Mouse (Mus musculus): ENCODE data around the gene Shkbp1. TPM values are rescaled to one million over a fixed set of nuclear protein-coding genes. Genes with fewer than 3 reads are reported as not detected.

Gene Shkbp1
- polyA plus RNA-seq, 1 experiment from 2014 or later = 47.4 TPM

GRCm38 (mm10) chr7:27339519-27339918 lies 16.3 kb downstream of the Shkbp1 start:
- WGBS = 19% methylated on average over 7 of the region's 7 CpGs
- Histone ChIP-seq H3K4me2 (ENCODE audit: low read length) (peak overlapping the region; percentile 53), H3K36me3 (ENCODE audit: control insufficient read depth, insufficient read depth, low read length) (0 out of 2 replicates have a peak, but pooled peaks cover 3% of the 10 kb centered on the region), H3K9ac (ENCODE audit: low read depth, low read length) (peak overlapping the region; percentile 23), H3K27ac (ENCODE audit: low read length) (peak overlapping the region; percentile 72), H3K9me3 (replicated peaks; ENCODE audit: control insufficient read depth, low read length, poor library complexity, severe bottlenecking) (no peaks in the 10 kb centered on the region), H3K27me3 (ENCODE audit: control insufficient read depth, insufficient read depth, low read depth, low read length) (peaks cover 22% of the 10 kb centered on the region), H3K4me3 (ENCODE audit: low read depth, low read length) (peak overlapping the region; percentile 36), H3K4me1 (ENCODE audit: control insufficient read depth, insufficient read depth, low read length) (peaks cover 35% of the 10 kb centered on the region)
- peak; percentile 55 for ATAC-seq

GRCm38 (mm10) chr7:27339114-27339513 lies 16.7 kb downstream of the Shkbp1 start:
- Histone ChIP-seq H3K27me3 (ENCODE audit: control insufficient read depth, insufficient read depth, low read depth, low read length) (peaks cover 26% of the 10 kb centered on the region), H3K9me3 (replicated peaks; ENCODE audit: control insufficient read depth, low read length, poor library complexity, severe bottlenecking) (no peaks in the 10 kb centered on the region), H3K4me3 (ENCODE audit: low read depth, low read length) (peak overlapping the region; percentile 36), H3K27ac (ENCODE audit: low read length) (peak overlapping the region; percentile 72), H3K4me1 (ENCODE audit: control insufficient read depth, insufficient read depth, low read length) (peaks cover 35% of the 10 kb centered on the region), H3K4me2 (ENCODE audit: low read length) (peak overlapping the region; percentile 53), H3K36me3 (ENCODE audit: control insufficient read depth, insufficient read depth, low read length) (0 out of 2 replicates have a peak, but pooled peaks cover 3% of the 10 kb centered on the region), H3K9ac (ENCODE audit: low read depth, low read length) (peak overlapping the region; percentile 23)
- peak; percentile 26 for ATAC-seq
- 53% methylated on average over 4 of the region's 4 CpGs for WGBS

- Histone ChIP-seq H3K27me3 (ENCODE audit: control insufficient read depth, insufficient read depth, low read depth, low read length) (peaks cover 43% of the 10 kb centered on the region), H3K9ac (ENCODE audit: low read depth, low read length) (peak within 1 kb of the TSS; percentile 53), H3K4me2 (ENCODE audit: low read length) (peak within 1 kb of the TSS; percentile 60), H3K27ac (ENCODE audit: low read length) (no peak within 1 kb of the TSS), H3K4me3 (ENCODE audit: low read depth, low read length) (peak within 1 kb of the TSS; percentile 29), H3K36me3 (ENCODE audit: control insufficient read depth, insufficient read depth, low read length) (no peaks in the 10 kb centered on the region), H3K9me3 (replicated peaks; ENCODE audit: control insufficient read depth, low read length, poor library complexity, severe bottlenecking) (no peaks in the 10 kb centered on the region; the same call in 1 of the 2 replicates), H3K4me1 (ENCODE audit: control insufficient read depth, insufficient read depth, low read length) (peaks cover 51% of the 10 kb centered on the region)
- 2% methylated on average over 36 of the region's 36 CpGs for WGBS
- no peak for ATAC-seq
Measured at GRCm38 (mm10) chr7:27337175-27337853, 18.5 kb downstream of the Shkbp1 start, which contains the start of gene Ltbp4. Gene Ltbp4, minus strand, starts transcription at chr7:27337692.

- ATAC-seq = peak; percentile 78
- no peaks in the 10 kb centered on the region for H3K36me3 ChIP-seq (ENCODE audit: control insufficient read depth, insufficient read depth, low read length)
- H3K9me3 ChIP-seq (replicated peaks; ENCODE audit: control insufficient read depth, low read length, poor library complexity, severe bottlenecking) = no peaks in the 10 kb centered on the region; the same call in 1 of the 2 replicates
- H3K4me1 ChIP-seq (ENCODE audit: control insufficient read depth, insufficient read depth, low read length) = peaks cover 52% of the 10 kb centered on the region
- WGBS = 1% methylated on average over 47 of the region's 47 CpGs
- no peak overlapping the region for H3K27ac ChIP-seq (ENCODE audit: low read length)
- H3K4me2 ChIP-seq (ENCODE audit: low read length) = peak overlapping the region; percentile 60
- peaks cover 55% of the 10 kb centered on the region for H3K27me3 ChIP-seq (ENCODE audit: control insufficient read depth, insufficient read depth, low read depth, low read length)
- H3K9ac ChIP-seq (ENCODE audit: low read depth, low read length) = peak overlapping the region; percentile 38; the same call in 1 of the 2 replicates
- peak overlapping the region; percentile 29 for H3K4me3 ChIP-seq (ENCODE audit: low read depth, low read length)
Measured at GRCm38 (mm10) chr7:27335928-27336823, 19.6 kb downstream of the Shkbp1 start.

GRCm38 (mm10) chr7:27335011-27335720 lies 20.7 kb downstream of the Shkbp1 start:
- no peak overlapping the region for H3K4me3 ChIP-seq (ENCODE audit: low read depth, low read length)
- H3K4me1 ChIP-seq (ENCODE audit: control insufficient read depth, insufficient read depth, low read length) = peaks cover 59% of the 10 kb centered on the region
- no peak; the same call in 1 of the 2 replicates for ATAC-seq
- H3K9me3 ChIP-seq (replicated peaks; ENCODE audit: control insufficient read depth, low read length, poor library complexity, severe bottlenecking) = no peaks in the 10 kb centered on the region; the same call in 1 of the 2 replicates
- H3K27me3 ChIP-seq (ENCODE audit: control insufficient read depth, insufficient read depth, low read depth, low read length) = peaks cover 65% of the 10 kb centered on the region
- WGBS = 61% methylated on average over 15 of the region's 15 CpGs
- H3K36me3 ChIP-seq (ENCODE audit: control insufficient read depth, insufficient read depth, low read length) = no peaks in the 10 kb centered on the region
- no peak overlapping the region for H3K9ac ChIP-seq (ENCODE audit: low read depth, low read length)
- H3K27ac ChIP-seq (ENCODE audit: low read length) = no peak overlapping the region
- no peak overlapping the region for H3K4me2 ChIP-seq (ENCODE audit: low read length)

DNA sequence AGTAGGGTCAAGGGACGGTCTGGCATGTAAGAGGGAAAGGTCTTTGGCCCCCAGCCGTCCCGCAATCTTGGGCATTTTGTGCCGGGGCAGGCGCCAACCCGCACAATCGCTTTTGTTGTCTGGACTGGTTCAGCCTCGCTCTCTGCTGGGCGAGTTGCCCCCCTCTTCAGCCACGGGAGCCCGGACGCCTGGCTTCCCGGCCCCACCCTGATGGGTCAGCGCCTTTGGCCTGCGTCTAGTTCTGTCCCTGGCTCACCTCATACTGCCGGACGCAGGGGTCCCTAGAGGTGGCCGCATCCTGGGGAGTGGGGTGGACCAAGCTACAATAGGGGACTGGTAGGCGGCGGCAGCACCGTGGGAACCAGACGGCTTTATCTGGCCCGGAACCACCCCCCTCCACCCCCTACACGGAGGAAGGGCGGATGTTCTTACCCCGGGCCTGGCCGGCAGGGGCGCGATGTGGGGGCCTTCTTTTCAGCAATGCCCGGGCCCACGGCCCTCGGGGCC lies 21.4 kb downstream of the Shkbp1 start:
- ATAC-seq = no peak
- Histone ChIP-seq H3K27me3 (ENCODE audit: control insufficient read depth, insufficient read depth, low read depth, low read length) (peaks cover 72% of the 10 kb centered on the region), H3K9me3 (replicated peaks; ENCODE audit: control insufficient read depth, low read length, poor library complexity, severe bottlenecking) (no peaks in the 10 kb centered on the region; the same call in 1 of the 2 replicates), H3K36me3 (ENCODE audit: control insufficient read depth, insufficient read depth, low read length) (no peaks in the 10 kb centered on the region), H3K4me3 (ENCODE audit: low read depth, low read length) (no peak overlapping the region), H3K27ac (ENCODE audit: low read length) (no peak overlapping the region), H3K4me2 (ENCODE audit: low read length) (no peak overlapping the region), H3K4me1 (ENCODE audit: control insufficient read depth, insufficient read depth, low read length) (peaks cover 54% of the 10 kb centered on the region), H3K9ac (ENCODE audit: low read depth, low read length) (no peak overlapping the region)
- 3% methylated on average over 32 of the region's 32 CpGs for WGBS

- Histone ChIP-seq H3K27ac (ENCODE audit: low read length) (no peak overlapping the region), H3K9ac (ENCODE audit: low read depth, low read length) (peak overlapping the region; percentile 71), H3K36me3 (ENCODE audit: control insufficient read depth, insufficient read depth, low read length) (no peaks in the 10 kb centered on the region), H3K4me2 (ENCODE audit: low read length) (peak overlapping the region; percentile 87), H3K27me3 (ENCODE audit: control insufficient read depth, insufficient read depth, low read depth, low read length) (peaks cover 82% of the 10 kb centered on the region), H3K4me1 (ENCODE audit: control insufficient read depth, insufficient read depth, low read length) (peaks cover 49% of the 10 kb centered on the region), H3K4me3 (ENCODE audit: low read depth, low read length) (peak overlapping the region; percentile 50), H3K9me3 (replicated peaks; ENCODE audit: control insufficient read depth, low read length, poor library complexity, severe bottlenecking) (no peaks in the 10 kb centered on the region; the same call in 1 of the 2 replicates)
- no peak for ATAC-seq
- under 1% methylated on average over 42 of the region's 77 CpGs for WGBS
Measured at GRCm38 (mm10) chr7:27333316-27333941, 22.4 kb downstream of the Shkbp1 start.
